Mouse (Mus musculus): Measurements from ENCODE around the gene Socs1.
A peak's percentile ranks its signal among the peaks of the same experiment; 100 is the strongest.
"Not testable (repeated sequence)": the region's sequence is repeated elsewhere in the genome, so short reads cannot be mapped to it uniquely, and the experiment has no call there.

Gene Socs1

GRCm38 (mm10) chr16:10785371-10786231, at the start of gene Socs1:
Gene Socs1, minus strand, starts transcription at chr16:10785536.
- peak; percentile 93 for DNase-seq (ENCODE audit: low spot score)

- no peak for DNase-seq (ENCODE audit: low spot score)
These were observed 49.2 kb upstream of the Socs1 start for GRCm38 (mm10) chr16:10834542-10834910.

- DNase-seq (ENCODE audit: low spot score), result no peak
These were observed 43.1 kb upstream of the Socs1 start for GRCm38 (mm10) chr16:10828461-10828805.

- no peak for DNase-seq (ENCODE audit: low spot score)
These were observed 42.6 kb upstream of the Socs1 start for GRCm38 (mm10) chr16:10827766-10828460.

- DNase-seq (ENCODE audit: low spot score), result no peak
These were observed 41.9 kb upstream of the Socs1 start for GRCm38 (mm10) chr16:10827269-10827668.

- DNase-seq (ENCODE audit: low spot score), result no peak
These were observed 40.5 kb upstream of the Socs1 start for GRCm38 (mm10) chr16:10825840-10826239.

- no peak for DNase-seq (ENCODE audit: low spot score)
These were observed 39.2 kb upstream of the Socs1 start for GRCm38 (mm10) chr16:10824536-10824935.

- no peak for DNase-seq (ENCODE audit: low spot score)
These were observed 36.1 kb upstream of the Socs1 start for GRCm38 (mm10) chr16:10821387-10821786.

- DNase-seq (ENCODE audit: low spot score), result no peak
These were observed 34.6 kb upstream of the Socs1 start for GRCm38 (mm10) chr16:10819966-10820365.

GRCm38 (mm10) chr16:10818579-10819135, 33.3 kb upstream of the Socs1 start:
- DNase-seq (ENCODE audit: low spot score), result no peak

- no peak for DNase-seq (ENCODE audit: low spot score)
These were observed 29.5 kb upstream of the Socs1 start for GRCm38 (mm10) chr16:10814864-10815263.

GRCm38 (mm10) chr16:10813726-10814125, 28.4 kb upstream of the Socs1 start:
- DNase-seq (ENCODE audit: low spot score), result no peak

GRCm38 (mm10) chr16:10812865-10813371, 27.6 kb upstream of the Socs1 start, which contains the start of gene Gm11172:
Gene Gm11172, plus strand, starts transcription at chr16:10812915.
- DNase-seq (ENCODE audit: low spot score), result no peak

GRCm38 (mm10) chr16:10810376-10810775, 25.0 kb upstream of the Socs1 start:
- no peak for DNase-seq (ENCODE audit: low spot score)

GRCm38 (mm10) chr16:10805789-10806527, 20.6 kb upstream of the Socs1 start, which contains the start of gene Prm1:
Gene Prm1, minus strand, starts transcription at chr16:10805839.
- no peak for DNase-seq (ENCODE audit: low spot score)

- not testable (repeated sequence) for DNase-seq (ENCODE audit: low spot score)
These were observed 17.1 kb upstream of the Socs1 start for GRCm38 (mm10) chr16:10802420-10802819.

GRCm38 (mm10) chr16:10796034-10796433, 10.7 kb upstream of the Socs1 start, which contains the start of gene Prm2:
Gene Prm2, minus strand, starts transcription at chr16:10796134.
- DNase-seq (ENCODE audit: low spot score), result no peak

- DNase-seq (ENCODE audit: low spot score), result no peak
These were observed 5.4 kb upstream of the Socs1 start, which contains the start of gene Prm3 for GRCm38 (mm10) chr16:10790702-10791101. Gene Prm3, minus strand, starts transcription at chr16:10790914.

GRCm38 (mm10) chr16:10788866-10789265, 3.5 kb upstream of the Socs1 start:
- no peak for DNase-seq (ENCODE audit: low spot score)

- no peak for DNase-seq (ENCODE audit: low spot score)
These were observed 2.9 kb upstream of the Socs1 start, which contains the start of gene Tnp2 for GRCm38 (mm10) chr16:10788271-10788670. Gene Tnp2, minus strand, starts transcription at chr16:10788660.

- DNase-seq (ENCODE audit: low spot score), result no peak
These were observed 2.3 kb upstream of the Socs1 start for GRCm38 (mm10) chr16:10787548-10788058.

Measured in MN1 (cell line).